Mouse (Mus musculus) erythroblast, embryonic 14.5 days (primary cell): ENCODE results near the gene Kcnk12.

Source experiments
- GATA1 ChIP-seq: IDR thresholded peaks from 2 replicates; pipeline ENCODE4 v1.6.1; 2012; ENCODE audit warnings: low read length, inconsistent platforms, mixed read lengths
- TAL1 ChIP-seq: IDR thresholded peaks from 3 replicates; pipeline ENCODE4 v1.6.1; 2012; ENCODE audit warnings: low read length, inconsistent platforms, mixed read lengths

DNA sequence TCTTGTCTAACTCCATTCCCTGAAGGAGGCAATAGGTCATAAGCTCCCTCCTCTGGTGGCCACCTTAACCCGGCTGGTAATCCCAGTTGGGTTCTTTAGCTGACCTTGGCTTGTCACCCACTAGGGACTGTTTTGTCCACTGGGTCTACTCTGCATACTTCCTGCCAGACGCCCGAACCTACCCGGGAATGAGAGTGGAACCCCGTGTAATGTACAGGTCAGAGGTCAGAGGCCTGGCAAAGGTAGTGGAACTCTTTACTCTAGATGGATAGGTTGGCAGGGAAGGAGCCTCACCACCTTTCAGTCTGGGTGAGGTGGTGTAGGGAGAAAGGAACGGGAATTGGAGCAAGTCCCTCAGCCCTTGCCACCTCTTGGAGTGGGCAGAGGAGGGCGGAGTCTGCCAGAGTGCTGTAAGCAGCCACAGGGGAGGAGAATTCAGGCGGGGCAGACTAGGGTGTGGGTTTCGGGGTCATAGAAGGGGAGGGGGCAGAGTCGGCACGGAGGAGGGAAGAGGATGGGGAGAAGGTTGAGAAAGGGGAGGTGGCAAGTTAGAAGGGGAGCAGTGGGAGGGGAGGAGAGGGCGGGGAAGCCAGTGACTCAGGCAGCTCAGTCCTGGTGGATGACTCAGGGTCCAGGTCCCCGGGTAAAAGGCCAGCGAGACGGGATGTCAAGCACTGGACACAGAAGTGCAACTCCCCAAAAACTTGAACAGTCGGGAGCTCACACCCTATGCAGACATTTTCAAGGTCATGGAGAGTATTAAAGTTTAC, 98.6 kb downstream of the Kcnk12 start:
- TF ChIP-seq GATA1: no peak
- no peak for TF ChIP-seq TAL1
